9 mouse cellular contexts compared by ENCODE assay signal in the genomic region with DNA sequence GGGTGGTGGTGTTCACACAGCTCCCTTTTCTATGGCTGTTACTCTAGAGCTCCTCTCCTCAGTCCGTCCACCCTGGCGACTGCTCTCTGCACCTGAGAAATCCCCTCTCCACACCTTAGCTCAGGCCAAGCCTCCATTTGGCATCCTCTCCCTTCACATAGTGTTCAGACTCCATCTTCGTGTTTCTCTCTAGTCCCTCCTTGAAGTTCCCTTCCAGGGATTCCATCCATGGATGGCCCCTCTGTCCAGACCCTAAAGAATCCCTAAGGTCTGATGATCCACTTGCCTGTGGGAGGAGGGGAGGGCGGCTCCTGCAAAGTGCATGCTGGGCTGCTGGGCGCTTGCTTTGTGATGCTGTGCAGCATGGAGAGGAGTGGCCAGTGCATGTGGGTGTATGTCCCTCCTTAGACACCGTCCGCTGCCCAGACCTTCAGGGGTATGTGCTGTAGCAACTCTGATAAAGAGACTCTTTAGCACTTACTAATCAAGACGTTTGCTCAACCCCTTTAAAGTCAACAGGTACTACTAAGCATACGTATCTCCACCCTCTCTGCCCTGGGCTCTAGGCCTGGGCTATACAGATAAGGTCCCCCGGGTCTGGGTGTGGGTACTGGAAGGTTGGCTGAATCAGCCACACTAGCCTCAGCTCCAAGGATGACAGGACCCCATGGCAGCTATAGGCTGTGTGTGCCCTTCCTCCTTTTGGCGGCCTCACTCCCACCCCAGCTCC. TPM values are rescaled to one million over a fixed set of nuclear protein-coding genes. Genes with fewer than 3 reads are reported as not detected.
DNase-seq lines count a peak whose midpoint lies in the region; ATAC-seq and TF ChIP-seq lines count a peak whose summit lies in the region.
"Had no signal": no experiment of that assay in that cellular context is flagged by ENCODE, and none has a peak within 500 bp of the region (broad histone marks: within the 10 kb centered on the region; RNA-seq: fewer than 3 reads in every experiment).

No protein-coding gene starts in this region.

- TF ChIP-seq EP300 in MEL (IDR thresholded peaks at IDR 0.05; ENCODE audit: low read depth in 1 of 2, low read length in 2 of 2), result peak; percentile 79 to 84

- ATAC-seq in hindbrain, embryonic 11.5 days (ENCODE audit: low FRiP score), result no peak
- ATAC-seq in hindbrain, embryonic 13.5 days (ENCODE audit: low FRiP score), result no peak

- 0 out of 2 replicates have a peak overlapping the region, but pooled peaks have one; percentile 12 for H3K27ac ChIP-seq in hindbrain, embryonic 11.5 days (ENCODE audit: low read depth, low read length)
- H3K27ac ChIP-seq in hindbrain, embryonic 13.5 days, result no peak overlapping the region
- H3K27ac ChIP-seq in MEL (ENCODE audit: control insufficient read depth, low read depth, low read length), result peak overlapping the region; percentile 77
- H3K27ac ChIP-seq: limb, embryonic 15.5 days had no signal

- WGBS in hindbrain, embryonic 11.5 days, result 93% methylated on average over 11 of the region's 11 CpGs
- WGBS in hindbrain, embryonic 13.5 days, result 89% methylated on average over 11 of the region's 11 CpGs

- no peaks in the 10 kb centered on the region for H3K27me3 ChIP-seq in hindbrain, embryonic 11.5 days (ENCODE audit: control insufficient read depth, insufficient read depth, low read length)
- H3K27me3 ChIP-seq in hindbrain, embryonic 13.5 days, result no peaks in the 10 kb centered on the region
- H3K27me3 ChIP-seq in MEL (ENCODE audit: control insufficient read depth in 1 of 2, insufficient read depth in 2 of 2, low read length in 2 of 2), result no peaks in the 10 kb centered on the region
- no peaks in the 10 kb centered on the region for H3K27me3 ChIP-seq in megakaryocyte, embryonic 14.5 days (replicated peaks)
- H3K27me3 ChIP-seq: limb, embryonic 15.5 days had no signal

- no peak for TF ChIP-seq POLR2A in MEL (IDR thresholded peaks at IDR 0.05; ENCODE audit: control insufficient read depth in 1 of 2, insufficient read depth in 1 of 2, low read depth in 1 of 2, low read length in 2 of 2, poor library complexity in 1 of 2)

- no peak for DNase-seq in hindbrain, embryonic 11.5 days (ENCODE audit: low spot score)
- peak; percentile 84 for DNase-seq in MEL (ENCODE audit: low read depth, low spot score)
- DNase-seq in c-Kit-positive CD71-positive TER-119-negative erythroid progenitor cells, embryonic 14.5 days (ENCODE audit: low read depth), result peak; percentile 92
- DNase-seq in cerebellum, postnatal 14 days, result no peak
- no peak for DNase-seq in thymus, postnatal 36 days
- DNase-seq: thymus, adult 2 months had no signal

- no peak for TF ChIP-seq RAD21 in MEL (IDR thresholded peaks at IDR 0.05; ENCODE audit: low read depth, low read length)

- no peaks in the 10 kb centered on the region for H3K4me1 ChIP-seq in hindbrain, embryonic 11.5 days (replicated peaks; ENCODE audit: control insufficient read depth, insufficient read depth, low read length)
- peaks cover 9% of the 10 kb centered on the region; the same call in 1 of the 2 replicates for H3K4me1 ChIP-seq in hindbrain, embryonic 13.5 days (replicated peaks)
- H3K4me1 ChIP-seq in MEL (ENCODE audit: control insufficient read depth in 1 of 2, insufficient read depth in 2 of 2, low read length in 2 of 2), result peaks cover 28 to 41% of the 10 kb centered on the region in 2 experiments
- H3K4me1 ChIP-seq in megakaryocyte, embryonic 14.5 days, result peaks cover 79% of the 10 kb centered on the region

- H3K4me2 ChIP-seq in hindbrain, embryonic 11.5 days (replicated peaks; ENCODE audit: low read depth, low read length), result no peak overlapping the region
- no peak overlapping the region for H3K4me2 ChIP-seq in hindbrain, embryonic 13.5 days
- H3K4me2 ChIP-seq: limb, embryonic 15.5 days had no signal

- H3K79me2 ChIP-seq in MEL (ENCODE audit: control insufficient read depth, insufficient read depth, low read length, poor library complexity), result no peaks in the 10 kb centered on the region

- no peak overlapping the region for H3K4me3 ChIP-seq in hindbrain, embryonic 11.5 days (ENCODE audit: low read depth, low read length)
- H3K4me3 ChIP-seq in hindbrain, embryonic 13.5 days, result no peak overlapping the region
- no peak overlapping the region for H3K4me3 ChIP-seq in MEL (ENCODE audit: control insufficient read depth in 1 of 2, insufficient read depth in 1 of 2, low read depth in 2 of 2, low read length in 2 of 2)
- H3K4me3 ChIP-seq in megakaryocyte, embryonic 14.5 days (replicated peaks), result peak overlapping the region; percentile 62
- H3K4me3 ChIP-seq: limb, embryonic 15.5 days had no signal

- no peaks in the 10 kb centered on the region for H3K9me3 ChIP-seq in hindbrain, embryonic 11.5 days (ENCODE audit: control insufficient read depth, low read length)
- H3K9me3 ChIP-seq in hindbrain, embryonic 13.5 days, result no peaks in the 10 kb centered on the region
- no peaks in the 10 kb centered on the region for H3K9me3 ChIP-seq in MEL (replicated peaks; ENCODE audit: insufficient read depth, low read length)
- H3K9me3 ChIP-seq in megakaryocyte, embryonic 14.5 days, result no peaks in the 10 kb centered on the region
- H3K9me3 ChIP-seq: limb, embryonic 15.5 days had no signal

- no peaks in the 10 kb centered on the region for H3K36me3 ChIP-seq in hindbrain, embryonic 11.5 days (ENCODE audit: control insufficient read depth, insufficient read depth, low read length)
- H3K36me3 ChIP-seq in hindbrain, embryonic 13.5 days, result peaks cover 80% of the 10 kb centered on the region
- peaks cover 0 to 41% of the 10 kb centered on the region in 2 experiments; a peak in 2 of 4 replicates for H3K36me3 ChIP-seq in MEL (ENCODE audit: control insufficient read depth in 1 of 2, insufficient read depth in 2 of 2, low read length in 2 of 2)
- H3K36me3 ChIP-seq in megakaryocyte, embryonic 14.5 days (replicated peaks; ENCODE audit: low read length), result peaks cover 61% of the 10 kb centered on the region

- no peak overlapping the region for H3K9ac ChIP-seq in hindbrain, embryonic 11.5 days (ENCODE audit: low read depth, low read length)
- no peak overlapping the region for H3K9ac ChIP-seq in hindbrain, embryonic 13.5 days
- no peak overlapping the region for H3K9ac ChIP-seq in MEL (ENCODE audit: control insufficient read depth, low read depth, low read length, poor library complexity, severe bottlenecking)
- H3K9ac ChIP-seq: limb, embryonic 15.5 days had no signal

- no peak for TF ChIP-seq CTCF in MEL (IDR thresholded peaks at IDR 0.05 in 2 of 3, conservative IDR thresholded peaks at IDR 0.05 in 1 of 3; ENCODE audit: control insufficient read depth in 1 of 3, insufficient read depth in 1 of 3, low read depth in 2 of 3, low read length in 3 of 3, poor library complexity in 1 of 3, severe bottlenecking in 1 of 3)

TF ChIP-seq in MEL, 35 proteins besides CTCF, POLR2A, EP300 and RAD21 (continues in another document):
- TF ChIP-seq HCFC1 (IDR thresholded peaks at IDR 0.05; ENCODE audit: low read depth, low read length) (0 out of 2 replicates have a peak, but pooled peaks have one; percentile 43), ZMIZ1 (IDR thresholded peaks at IDR 0.05; ENCODE audit: low read depth, low read length) (0 out of 2 replicates have a peak, but pooled peaks have one; percentile 18), SIN3A (IDR thresholded peaks at IDR 0.05; ENCODE audit: low read length) (peak; percentile 63), MAX (IDR thresholded peaks at IDR 0.05; ENCODE audit: low read length) (no peak; the same call in 1 of the 2 replicates), RCOR1 (IDR thresholded peaks at IDR 0.05; ENCODE audit: low read depth, low read length) (peak; percentile 54; the same call in 1 of the 2 replicates), POLR2AphosphoS5 (IDR thresholded peaks at IDR 0.05; ENCODE audit: borderline replicate concordance, low read depth, low read length) (no peak), GATA1 (IDR thresholded peaks at IDR 0.05; ENCODE audit: low read depth, low read length) (peak; percentile 87), MYC (IDR thresholded peaks at IDR 0.05; ENCODE audit: low read depth, low read length) (0 out of 2 replicates have a peak, but pooled peaks have one; percentile 21), ETS1 (IDR thresholded peaks at IDR 0.05; ENCODE audit: low read depth, low read length) (peak; percentile 64; the same call in 1 of the 2 replicates), CHD1 (IDR thresholded peaks at IDR 0.05; ENCODE audit: low read depth, low read length) (no peak), TCF12 (IDR thresholded peaks at IDR 0.05; ENCODE audit: low read depth, low read length) (peak; percentile 88), MXI1 (IDR thresholded peaks at IDR 0.05; ENCODE audit: low read depth, low read length) (peak; percentile 60; the same call in 1 of the 2 replicates), ZC3H11A (IDR thresholded peaks at IDR 0.05; ENCODE audit: low read depth, low read length) (no peak), CHD2 (IDR thresholded peaks at IDR 0.05; ENCODE audit: low read length) (no peak), TAL1 (IDR thresholded peaks at IDR 0.05; ENCODE audit: low read length) (peak; percentile 95)

RNA-seq across cellular contexts. Expression of a gene that starts 5.8 kb away (rescaled TPM):
- polyA plus RNA-seq in hindbrain, embryonic 11.5 days (2014; fragmentation: Nextera tagmentation; extraction: Ambion mirVana), result not detected in 2 replicates
- not detected in 2 replicates for polyA plus RNA-seq in hindbrain, embryonic 13.5 days (2015; fragmentation: Nextera tagmentation; extraction: Ambion mirVana)
- total RNA-seq in MEL (2012; rRNA removed), result 0.10 TPM in 1 of 2 replicates, not detected in the other
- not detected for polyA plus RNA-seq in MEL (2012; ENCODE audit: insufficient read depth in 1 of 2, insufficient read length in 2 of 2, low read depth in 1 of 2, low replicate concordance in 2 of 2, missing spikeins in 1 of 2)
- polyA plus RNA-seq in megakaryocyte, embryonic 14.5 days (2012; ENCODE audit: insufficient read depth, low replicate concordance), result not detected in 2 replicates

RNA-seq across cellular contexts. Expression of a gene that starts 26.2 kb away (rescaled TPM):
- 97.7 and 99.6 TPM in 2 replicates for polyA plus RNA-seq in hindbrain, embryonic 11.5 days (2014; fragmentation: Nextera tagmentation; extraction: Ambion mirVana)
- 75.2 and 78.6 TPM in 2 replicates for polyA plus RNA-seq in hindbrain, embryonic 13.5 days (2015; fragmentation: Nextera tagmentation; extraction: Ambion mirVana)
- total RNA-seq in MEL (2012; rRNA removed), result 139 and 156 TPM in 2 replicates
- polyA plus RNA-seq in MEL (2012; ENCODE audit: insufficient read depth in 1 of 2, insufficient read length in 2 of 2, low read depth in 1 of 2, low replicate concordance in 2 of 2, missing spikeins in 1 of 2), result 100 to 1,000 TPM in 1 of 2 experiments, not detected in 1; 724 TPM
- polyA plus RNA-seq in megakaryocyte, embryonic 14.5 days (2012; ENCODE audit: insufficient read depth, low replicate concordance), result 395 and 840 TPM in 2 replicates

RNA-seq across cellular contexts. Expression of a gene that starts 47.8 kb away (rescaled TPM):
- polyA plus RNA-seq in hindbrain, embryonic 11.5 days (2014; fragmentation: Nextera tagmentation; extraction: Ambion mirVana), result 7.1 and 7.8 TPM in 2 replicates
- polyA plus RNA-seq in hindbrain, embryonic 13.5 days (2015; fragmentation: Nextera tagmentation; extraction: Ambion mirVana), result 4.4 and 8.5 TPM in 2 replicates
- total RNA-seq in MEL (2012; rRNA removed), result 2.0 and 2.2 TPM in 2 replicates
- 1 to 10 TPM in 1 of 2 experiments, not detected in 1; 3.6 TPM for polyA plus RNA-seq in MEL (2012; ENCODE audit: insufficient read depth in 1 of 2, insufficient read length in 2 of 2, low read depth in 1 of 2, low replicate concordance in 2 of 2, missing spikeins in 1 of 2)
- not detected in 2 replicates for polyA plus RNA-seq in megakaryocyte, embryonic 14.5 days (2012; ENCODE audit: insufficient read depth, low replicate concordance)

Comparison
In these comparisons a context has a peak if more than half of its experiments do, and no peak if none do; other contexts are left out.
1. DNase-seq: peak in MEL (single experiment) and c-Kit-positive CD71-positive TER-119-negative erythroid progenitor cells, embryonic 14.5 days (single experiment); none in hindbrain, embryonic 11.5 days (single experiment), cerebellum, postnatal 14 days (0 of 2) and thymus, postnatal 36 days (0 of 2).